Mouse (Mus musculus): ENCODE results near the gene Ppp1r16b. TPM values are rescaled to one million over a fixed set of nuclear protein-coding genes. Genes with fewer than 3 reads are reported as not detected.

The Ppp1r16b gene
- total RNA-seq, 2 experiments from 2014 or later = 135 to 138 TPM

DNA sequence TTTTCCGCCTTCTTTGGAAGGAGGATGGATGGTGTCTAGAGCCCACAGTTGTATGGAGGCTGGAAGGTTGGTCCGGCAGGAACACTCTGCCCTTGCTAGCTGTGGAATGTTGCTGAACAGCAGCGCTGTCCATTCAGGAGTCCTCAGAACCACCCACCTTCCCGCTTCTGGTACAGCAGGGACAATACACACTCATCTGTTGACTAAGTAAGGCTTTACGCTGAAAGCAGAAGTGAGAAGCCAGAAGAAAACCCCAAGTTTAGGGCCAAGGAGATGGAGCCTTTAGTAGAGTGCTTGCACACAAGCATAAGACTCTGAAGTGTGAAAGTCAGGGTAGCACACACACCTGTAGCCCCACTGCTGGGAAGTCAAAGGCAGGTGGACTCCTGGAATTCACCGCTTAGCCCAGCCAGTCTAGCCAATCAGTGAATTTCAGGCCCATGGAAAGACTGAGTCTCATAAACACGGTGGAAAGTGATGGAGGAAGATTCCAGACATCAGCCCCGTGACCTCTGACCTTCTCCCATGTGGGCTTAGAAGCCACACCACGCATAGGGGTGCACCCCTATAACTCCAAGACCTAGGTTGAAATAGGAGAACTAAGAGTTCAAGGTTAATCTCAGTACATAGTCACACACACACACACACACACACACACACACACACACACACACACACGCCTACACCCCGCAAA, 17.3 kb downstream of the Ppp1r16b start:
- H3K27ac ChIP-seq = no peak overlapping the region; the same call in 1 of the 2 replicates
- no peak for DNase-seq (ENCODE audit: extremely low spot score in 1 of 2, low spot score in 2 of 2)

DNA sequence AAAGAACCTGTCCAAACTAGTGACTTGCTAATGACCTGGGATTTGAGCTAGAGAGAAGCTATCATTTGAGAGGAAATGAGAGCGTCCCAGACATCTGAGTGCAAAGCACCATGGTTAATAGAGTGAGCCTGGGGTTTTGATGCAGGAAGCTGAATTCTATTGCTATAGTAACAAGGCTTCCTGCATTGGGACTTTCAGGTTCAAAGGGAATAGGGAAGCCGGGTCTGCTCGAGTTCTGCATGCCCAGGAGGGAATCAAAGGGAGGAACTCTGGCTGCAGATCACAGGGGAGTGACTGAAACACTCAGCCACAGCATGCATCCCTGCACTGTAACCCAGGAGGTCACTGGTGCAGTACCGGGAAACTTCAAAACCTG, 17.8 kb downstream of the Ppp1r16b start:
- intact Hi-C loops (cut with DNase I) = no loop called here
- Histone ChIP-seq H3K4me3 (no peak overlapping the region), H3K27ac (no peak overlapping the region)
- no peak for DNase-seq (ENCODE audit: extremely low spot score in 1 of 2, low spot score in 2 of 2)
- TF ChIP-seq CTCF (IDR thresholded peaks at IDR 0.05) = no peak

More for the DNA sequence above, 17.3 kb downstream of the Ppp1r16b start:
- H3K4me3 ChIP-seq = no peak overlapping the region
- intact Hi-C loops (cut with DNase I) = no loop called here
- TF ChIP-seq CTCF (IDR thresholded peaks at IDR 0.05) = no peak

- peak overlapping the region; percentile 56 for H3K27ac ChIP-seq
These were observed 19.1 kb downstream of the Ppp1r16b start for GRCm38 (mm10) chr2:158684247-158684843.

GRCm38 (mm10) chr2:158684910-158685309, 19.7 kb downstream of the Ppp1r16b start:
- peak in 1 of 2 experiments; percentile 12 for DNase-seq (ENCODE audit: extremely low spot score in 1 of 2, low spot score in 2 of 2)
- peak overlapping the region; percentile 56 for H3K27ac ChIP-seq

More at GRCm38 (mm10) chr2:158684247-158684843, 19.1 kb downstream of the Ppp1r16b start:
- no peak overlapping the region for H3K4me3 ChIP-seq
- DNase-seq (ENCODE audit: extremely low spot score in 1 of 2, low spot score in 2 of 2) = peak in 1 of 2 experiments; percentile 11
- intact Hi-C loops (cut with DNase I) = no loop called here
- TF ChIP-seq CTCF (IDR thresholded peaks at IDR 0.05) = no peak

GRCm38 (mm10) chr2:158686394-158686793, 21.2 kb downstream of the Ppp1r16b start:
- TF ChIP-seq CTCF (IDR thresholded peaks at IDR 0.05) = no peak
- intact Hi-C loops (cut with DNase I) = no loop called here
- no peak overlapping the region for H3K4me3 ChIP-seq
- no peak for DNase-seq (ENCODE audit: extremely low spot score in 1 of 2, low spot score in 2 of 2)
- no peak overlapping the region for H3K27ac ChIP-seq

More at GRCm38 (mm10) chr2:158684910-158685309, 19.7 kb downstream of the Ppp1r16b start:
- H3K4me3 ChIP-seq = no peak overlapping the region
- TF ChIP-seq CTCF (IDR thresholded peaks at IDR 0.05) = no peak
- intact Hi-C loops (cut with DNase I) = no loop called here

- DNase-seq (ENCODE audit: extremely low spot score in 1 of 2, low spot score in 2 of 2) = peak; percentile 77 to 81
- intact Hi-C loops (cut with DNase I) = loop anchor here (1.0 to 2.0 kb wide), 2 partner anchors 24 to 47 kb away; no protein-coding TSS in a partner anchor
- no peak for TF ChIP-seq CTCF (IDR thresholded peaks at IDR 0.05)
- peak overlapping the region; percentile 7; the same call in 1 of the 2 replicates for H3K4me3 ChIP-seq
- H3K27ac ChIP-seq = peak overlapping the region; percentile 81
These were observed 22.6 kb downstream of the Ppp1r16b start for GRCm38 (mm10) chr2:158687804-158688241.

- no peak for TF ChIP-seq CTCF (IDR thresholded peaks at IDR 0.05)
- intact Hi-C loops (cut with DNase I) = loop anchor here (2.0 kb wide), 1 partner anchor 46 kb away; no protein-coding TSS in a partner anchor
- Histone ChIP-seq H3K4me3 (no peak overlapping the region), H3K27ac (peak overlapping the region; percentile 83)
- DNase-seq (ENCODE audit: extremely low spot score in 1 of 2, low spot score in 2 of 2) = no peak
These were observed 23.9 kb downstream of the Ppp1r16b start for GRCm38 (mm10) chr2:158689060-158689459.

GRCm38 (mm10) chr2:158689640-158690039, 24.4 kb downstream of the Ppp1r16b start:
- intact Hi-C loops (cut with DNase I) = loop anchor here (2.0 kb wide), 1 partner anchor 45 kb away; no protein-coding TSS in a partner anchor
- Histone ChIP-seq H3K4me3 (no peak overlapping the region), H3K27ac (peak overlapping the region; percentile 83)
- TF ChIP-seq CTCF (IDR thresholded peaks at IDR 0.05) = no peak
- DNase-seq (ENCODE audit: extremely low spot score in 1 of 2, low spot score in 2 of 2) = no peak

DNA sequence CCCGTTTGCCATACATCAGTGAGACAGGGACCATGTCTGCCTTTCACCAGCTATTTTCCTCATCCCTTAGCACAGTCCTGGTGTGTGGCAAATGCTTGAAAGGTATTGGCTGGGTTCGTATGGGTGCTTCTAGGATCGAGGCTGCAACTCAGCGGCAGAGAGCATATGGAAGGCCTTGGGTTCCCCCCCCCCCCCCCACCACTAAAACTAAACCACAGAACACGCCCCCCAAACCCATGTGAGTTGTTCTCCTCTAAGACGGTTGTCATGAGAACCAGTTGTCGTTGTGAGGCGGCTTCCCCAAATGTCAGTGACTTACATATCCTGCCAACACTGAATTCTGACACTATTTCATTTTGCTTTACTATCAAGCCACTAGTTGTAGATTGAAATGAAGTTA, 24.9 kb downstream of the Ppp1r16b start:
- DNase-seq (ENCODE audit: extremely low spot score in 1 of 2, low spot score in 2 of 2) = no peak

GRCm38 (mm10) chr2:158692191-158692590, 27.0 kb downstream of the Ppp1r16b start:
- no peak for DNase-seq (ENCODE audit: extremely low spot score in 1 of 2, low spot score in 2 of 2)
- TF ChIP-seq CTCF (IDR thresholded peaks at IDR 0.05) = no peak
- H3K4me3 ChIP-seq = no peak overlapping the region
- intact Hi-C loops (cut with DNase I) = loop anchor here (2.0 kb wide), 1 partner anchor 23 kb away; no protein-coding TSS in a partner anchor
- peak overlapping the region; percentile 69; the same call in 1 of the 2 replicates for H3K27ac ChIP-seq

More for the DNA sequence above, 24.9 kb downstream of the Ppp1r16b start:
- TF ChIP-seq CTCF (IDR thresholded peaks at IDR 0.05) = no peak
- Histone ChIP-seq H3K27ac (peak overlapping the region; percentile 83), H3K4me3 (no peak overlapping the region)
- intact Hi-C loops (cut with DNase I) = no loop called here

- intact Hi-C loops (cut with DNase I) = no loop called here
- Histone ChIP-seq H3K4me3 (no peak overlapping the region), H3K27ac (peak overlapping the region; percentile 32; the same call in 1 of the 2 replicates)
- TF ChIP-seq CTCF (IDR thresholded peaks at IDR 0.05) = no peak
- DNase-seq (ENCODE audit: extremely low spot score in 1 of 2, low spot score in 2 of 2) = no peak
These were observed 30.6 kb downstream of the Ppp1r16b start for GRCm38 (mm10) chr2:158695811-158696210.

GRCm38 (mm10) chr2:158696451-158696850, 31.3 kb downstream of the Ppp1r16b start:
- intact Hi-C loops (cut with DNase I) = no loop called here
- DNase-seq (ENCODE audit: extremely low spot score in 1 of 2, low spot score in 2 of 2) = no peak
- TF ChIP-seq CTCF (IDR thresholded peaks at IDR 0.05) = no peak

More at GRCm38 (mm10) chr2:158696451-158696850, 31.3 kb downstream of the Ppp1r16b start:
- H3K4me3 ChIP-seq = no peak overlapping the region
- H3K27ac ChIP-seq = no peak overlapping the region; the same call in 1 of the 2 replicates
